Mouse (Mus musculus): ENCODE measurements at regions not wholly inside any gene's neighbourhood (a gene's known extent, or its start where the extent isn't known, plus 50 kb on each side); places are given as distances from the start of the nearest gene placed in this dataset.

DNA sequence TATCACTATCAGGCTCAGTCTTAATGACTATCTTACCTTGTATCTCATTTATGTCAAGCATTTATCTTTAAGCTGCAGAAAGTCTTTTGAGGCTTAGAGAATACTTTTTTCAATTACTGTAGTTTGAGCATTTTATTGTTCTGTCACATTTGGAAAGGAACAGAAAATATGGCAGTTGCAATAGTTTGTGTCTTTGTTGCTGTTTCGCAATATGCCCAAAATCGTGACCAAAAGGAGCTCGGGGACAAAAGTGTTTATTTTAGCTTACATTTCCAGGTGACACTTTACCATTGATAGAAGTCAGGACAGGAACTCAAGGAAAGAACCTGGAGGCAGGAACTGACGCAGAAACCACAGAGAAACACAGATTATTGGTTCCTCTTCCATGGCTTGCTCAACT, 152.9 kb upstream of the Thbs1 start:
- no peak for DNase-seq (ENCODE audit: extremely low spot score, low read depth, low spot score)

- DNase-seq (ENCODE audit: extremely low spot score, low read depth, low spot score): no peak
Measured at GRCm38 (mm10) chr2:117959440-117959839, 152.2 kb upstream of the Thbs1 start.

DNA sequence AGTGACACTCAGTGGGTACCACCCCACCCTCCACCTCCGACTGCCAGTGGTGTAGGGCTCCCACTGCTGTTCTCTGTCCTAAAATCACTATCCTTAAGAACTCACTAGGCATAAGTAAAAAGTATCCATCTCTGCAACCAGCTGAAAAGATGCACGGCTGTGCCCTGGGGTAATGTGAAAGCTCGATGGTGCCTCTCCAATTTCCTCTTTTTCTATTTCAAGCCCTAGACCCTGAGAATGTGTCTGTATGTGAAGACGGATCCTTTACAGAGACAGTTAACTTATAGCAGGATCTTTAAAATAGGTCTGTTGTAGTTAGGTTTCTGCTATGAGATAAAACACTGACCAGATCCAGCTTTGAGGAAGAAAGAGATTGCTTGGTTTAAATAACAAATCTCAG, 149.1 kb upstream of the Thbs1 start:
- no peak for DNase-seq (ENCODE audit: extremely low spot score, low read depth, low spot score)

DNA sequence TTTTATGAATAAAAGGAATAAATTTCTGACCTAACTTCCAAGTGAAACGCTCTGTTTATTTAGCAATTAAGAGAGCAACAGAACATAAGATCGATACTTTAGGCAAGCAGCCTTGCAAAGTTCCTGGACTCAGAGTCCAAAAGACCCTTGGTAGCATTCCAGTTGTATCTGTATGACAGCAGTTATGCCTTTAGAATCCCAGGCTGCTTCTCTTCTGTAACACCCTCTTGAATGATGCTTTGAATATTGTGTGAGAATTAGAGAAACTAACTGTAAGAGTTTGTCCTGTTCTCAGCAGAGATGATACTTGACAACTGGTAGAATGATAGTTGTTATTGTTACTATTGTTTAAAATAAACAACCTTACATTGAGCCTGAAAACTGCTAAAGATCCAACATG, 148.2 kb upstream of the Thbs1 start:
- no peak for DNase-seq (ENCODE audit: extremely low spot score, low read depth, low spot score)

DNA sequence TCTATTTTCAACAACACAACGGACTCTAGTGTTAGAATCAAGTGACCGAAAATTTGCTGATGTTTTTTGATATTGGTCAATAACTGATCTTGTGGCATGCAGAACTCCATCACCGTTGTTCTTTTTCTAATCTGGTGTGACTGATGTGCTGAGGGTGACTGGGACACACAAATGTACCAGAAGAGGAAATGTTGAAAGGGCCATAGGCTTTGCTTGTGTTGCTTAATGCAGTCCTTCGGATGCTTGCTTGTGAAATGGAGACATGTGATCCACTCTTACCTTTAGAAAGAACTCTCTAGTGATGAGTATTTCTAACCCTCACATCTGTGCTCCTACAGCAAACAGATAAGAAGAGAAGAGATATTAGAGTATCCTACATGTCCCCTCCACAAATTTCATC, 145.9 kb upstream of the Thbs1 start:
- no peak for DNase-seq (ENCODE audit: extremely low spot score, low read depth, low spot score)

- no peak for DNase-seq (ENCODE audit: extremely low spot score, low read depth, low spot score)
Measured at GRCm38 (mm10) chr2:117968731-117969130, 142.9 kb upstream of the Thbs1 start.

DNA sequence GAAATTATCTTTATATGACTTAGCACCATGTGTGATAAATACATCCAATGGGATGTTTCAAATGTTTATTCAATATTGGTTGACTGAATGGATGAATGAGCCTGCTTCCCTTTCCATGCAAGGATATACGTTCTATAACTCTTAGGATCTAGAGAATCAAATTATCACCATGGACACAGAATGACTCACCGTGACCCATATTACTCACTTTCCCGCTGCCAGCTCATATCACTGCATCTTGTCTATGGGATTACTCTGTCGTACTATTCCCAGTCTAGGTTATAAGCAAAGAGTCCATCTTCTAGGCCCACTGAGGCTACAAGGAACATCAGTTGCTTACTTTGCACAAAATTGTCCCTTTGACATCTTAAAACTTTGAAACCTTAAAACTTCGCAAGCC, 141.0 kb upstream of the Thbs1 start:
- DNase-seq (ENCODE audit: extremely low spot score, low read depth, low spot score): no peak

DNA sequence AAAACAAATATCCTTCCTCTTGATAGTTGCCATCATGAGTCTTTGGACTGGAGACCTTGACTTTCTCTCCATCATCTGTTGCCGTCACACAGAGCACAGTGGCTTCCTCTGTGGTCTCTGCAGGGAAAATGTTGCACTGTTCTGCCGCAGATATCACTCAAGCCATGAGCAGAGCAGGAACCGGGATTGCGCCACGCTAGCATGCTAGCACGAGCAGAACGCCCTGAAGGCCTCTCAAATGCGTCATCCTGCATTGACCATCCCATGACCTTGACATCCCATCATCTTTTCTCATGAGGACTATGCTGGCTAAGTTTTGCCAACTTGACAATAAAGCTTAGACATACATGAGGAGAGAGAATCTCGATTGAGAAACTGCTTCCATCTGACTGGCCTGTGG, 134.6 kb upstream of the Thbs1 start:
- no peak for DNase-seq (ENCODE audit: extremely low spot score, low read depth, low spot score)

DNA sequence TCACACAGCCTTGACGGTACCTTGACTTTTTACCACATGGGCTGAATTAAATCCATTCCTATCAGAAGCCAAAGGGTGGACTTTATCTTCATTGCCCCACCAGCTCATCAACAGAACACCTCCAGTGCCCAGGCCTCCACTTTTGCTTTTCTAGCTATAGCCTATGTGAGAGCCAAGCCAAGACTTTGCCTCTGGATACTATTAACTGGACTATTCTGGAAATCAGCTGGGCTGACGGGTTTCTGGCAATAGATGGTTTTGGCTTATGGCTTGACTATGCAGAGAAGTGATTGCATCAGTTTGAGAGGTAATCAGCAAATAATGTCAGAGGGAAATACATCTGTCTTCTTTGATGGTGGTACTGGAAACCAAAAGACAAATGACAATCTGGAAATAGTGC, 130.8 kb upstream of the Thbs1 start:
- no peak for DNase-seq (ENCODE audit: extremely low spot score, low read depth, low spot score)

DNA sequence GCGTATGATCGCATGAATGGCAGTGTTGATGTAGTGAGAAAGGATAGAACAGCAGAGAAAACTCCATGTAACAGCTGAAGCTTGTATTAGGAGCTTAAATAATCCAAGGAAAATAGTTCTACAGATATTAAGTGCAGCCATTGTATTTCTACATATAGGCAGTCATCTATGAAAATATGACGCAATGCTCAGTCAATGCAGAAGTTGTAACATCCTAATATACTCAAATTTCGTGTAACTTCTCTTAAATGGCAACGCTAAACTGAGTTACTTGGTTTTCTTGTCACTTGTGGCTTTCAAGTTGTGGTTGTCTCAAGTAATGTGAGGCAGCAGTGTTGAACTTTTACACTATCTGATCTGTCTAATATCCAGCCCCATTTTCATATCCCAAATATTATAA, 127.1 kb upstream of the Thbs1 start:
- DNase-seq (ENCODE audit: extremely low spot score, low read depth, low spot score): no peak

GRCm38 (mm10) chr2:117987426-117988215, 124.1 kb upstream of the Thbs1 start:
- no peak for DNase-seq (ENCODE audit: extremely low spot score, low read depth, low spot score)

GRCm38 (mm10) chr2:117988396-117989173, 123.1 kb upstream of the Thbs1 start:
- no peak for DNase-seq (ENCODE audit: extremely low spot score, low read depth, low spot score)

DNA sequence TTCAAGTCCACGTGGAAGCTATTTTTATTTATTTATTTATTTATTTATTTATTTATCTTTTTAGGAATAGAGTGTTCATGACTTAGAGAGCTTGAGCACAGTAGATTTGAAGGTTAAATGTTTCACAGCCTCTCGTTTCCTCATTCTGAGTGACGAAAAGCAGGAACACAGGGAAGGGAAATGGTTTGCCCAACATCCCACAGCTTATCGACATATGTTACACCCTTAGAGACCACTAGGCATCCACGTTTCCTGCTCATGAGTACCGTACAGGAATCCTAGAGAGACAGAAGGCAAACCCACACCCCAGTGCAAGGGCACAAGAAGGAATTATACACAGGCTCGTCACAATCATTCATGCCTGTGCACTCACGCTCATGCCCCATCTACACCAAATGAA, 122.5 kb upstream of the Thbs1 start:
- no peak for DNase-seq (ENCODE audit: extremely low spot score, low read depth, low spot score)

DNA sequence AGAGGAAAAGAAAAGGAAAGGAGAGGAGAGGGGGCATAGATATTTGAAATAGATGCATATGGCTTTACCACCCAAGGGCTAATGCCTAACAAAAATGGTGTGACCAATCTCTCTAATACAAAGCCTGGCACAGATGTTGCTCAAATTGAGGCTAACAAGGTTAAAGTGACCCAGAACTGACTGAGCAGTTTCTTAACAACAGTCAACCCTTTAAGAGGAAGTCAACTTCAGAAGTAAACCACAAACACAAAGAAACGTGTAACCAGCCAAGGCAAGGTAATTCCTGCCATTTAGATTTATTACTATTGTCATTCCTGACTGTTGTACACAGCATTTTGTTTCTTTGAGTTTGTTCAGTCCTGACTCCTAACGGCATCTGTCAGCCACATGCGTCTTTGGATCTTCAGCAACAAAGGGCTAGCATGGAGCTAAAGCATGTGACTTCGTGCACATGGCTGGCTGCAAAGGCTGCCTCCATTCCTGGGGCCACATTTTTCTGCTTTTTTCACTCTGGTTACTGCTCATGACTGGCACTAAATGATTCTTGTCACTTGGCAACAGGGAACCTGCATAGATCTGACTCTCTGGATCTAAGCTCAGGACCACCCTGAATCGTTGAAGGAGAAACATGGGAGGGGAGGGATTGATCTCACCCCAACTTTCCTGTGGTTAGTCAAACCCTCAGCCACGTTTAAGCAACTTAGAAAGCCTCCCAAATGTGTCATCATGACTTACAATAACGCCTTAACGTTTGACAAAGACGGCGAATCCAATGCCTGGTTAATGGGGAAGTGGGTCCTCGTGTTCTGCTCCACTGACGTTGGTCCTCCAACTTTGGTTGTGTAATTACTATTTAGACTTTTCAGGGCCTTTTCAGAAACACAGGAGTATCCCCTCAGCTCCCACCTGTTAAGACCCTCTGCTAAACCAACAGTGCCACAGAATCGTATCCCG, 115.3 kb upstream of the Thbs1 start:
- DNase-seq (ENCODE audit: extremely low spot score, low read depth, low spot score): no peak

GRCm38 (mm10) chr2:117999641-118000040, 112.0 kb upstream of the Thbs1 start:
- no peak for DNase-seq (ENCODE audit: extremely low spot score, low read depth, low spot score)

DNA sequence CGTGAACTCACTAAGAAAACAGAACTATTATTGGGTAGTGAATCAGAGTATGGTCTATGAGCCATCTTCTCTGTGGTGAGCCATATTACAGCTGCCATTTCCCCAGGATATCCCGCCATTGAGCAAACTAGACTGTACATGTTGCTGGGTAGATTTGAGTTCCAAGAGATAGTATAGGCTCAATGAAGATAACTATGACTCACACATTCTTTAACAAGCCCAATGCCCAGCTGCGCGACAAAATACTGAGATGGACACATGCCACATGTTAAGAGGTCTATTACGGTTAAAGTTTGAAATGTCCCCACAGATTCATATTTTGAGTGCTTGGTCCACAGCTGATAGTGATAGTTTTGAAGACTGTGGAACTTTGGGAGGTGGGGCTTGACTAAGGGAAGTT, 107.5 kb upstream of the Thbs1 start:
- DNase-seq (ENCODE audit: extremely low spot score, low read depth, low spot score): no peak

DNA sequence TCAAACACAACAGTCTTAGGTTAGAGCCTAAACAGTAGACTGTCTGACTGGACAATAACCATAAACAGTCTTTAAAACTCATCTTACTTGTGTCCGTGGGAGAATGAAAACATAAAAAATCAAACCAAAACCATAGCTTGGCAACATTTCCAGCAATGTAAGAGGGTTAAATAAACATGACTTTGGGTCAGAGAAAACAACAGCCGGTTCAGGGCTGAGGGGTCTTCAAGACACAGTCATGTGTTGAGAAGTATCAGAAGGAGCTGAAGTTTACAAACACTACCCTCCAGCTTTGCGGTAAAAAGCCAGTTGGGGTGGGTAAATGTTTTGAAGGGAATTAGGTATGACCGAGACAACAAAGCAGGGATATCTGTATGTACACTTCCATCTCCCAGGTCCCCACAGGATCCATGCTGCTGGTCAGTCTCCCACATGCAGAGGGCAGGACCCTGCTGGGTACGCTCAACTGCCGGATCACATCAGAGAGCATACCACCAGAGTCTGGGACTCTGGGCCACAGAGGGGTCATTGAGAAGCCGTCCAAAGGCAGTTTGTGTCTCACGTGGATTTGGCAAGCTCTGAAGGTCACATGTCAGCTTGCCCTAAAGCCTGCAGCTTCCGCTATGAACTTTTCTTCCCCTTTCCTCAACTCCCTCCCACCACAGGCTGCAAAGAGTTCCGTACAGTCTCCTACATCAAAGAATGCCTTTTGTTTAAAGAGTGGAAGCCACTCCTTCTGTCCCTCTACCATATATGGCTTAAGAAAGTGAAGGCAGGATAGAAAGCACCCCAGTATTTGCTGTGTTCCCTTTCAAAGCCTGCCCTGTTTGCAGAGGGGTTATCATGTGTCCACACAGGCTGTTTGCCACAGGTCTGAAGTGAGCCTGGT, 103.9 kb upstream of the Thbs1 start:
- no peak for DNase-seq (ENCODE audit: extremely low spot score, low read depth, low spot score)

DNA sequence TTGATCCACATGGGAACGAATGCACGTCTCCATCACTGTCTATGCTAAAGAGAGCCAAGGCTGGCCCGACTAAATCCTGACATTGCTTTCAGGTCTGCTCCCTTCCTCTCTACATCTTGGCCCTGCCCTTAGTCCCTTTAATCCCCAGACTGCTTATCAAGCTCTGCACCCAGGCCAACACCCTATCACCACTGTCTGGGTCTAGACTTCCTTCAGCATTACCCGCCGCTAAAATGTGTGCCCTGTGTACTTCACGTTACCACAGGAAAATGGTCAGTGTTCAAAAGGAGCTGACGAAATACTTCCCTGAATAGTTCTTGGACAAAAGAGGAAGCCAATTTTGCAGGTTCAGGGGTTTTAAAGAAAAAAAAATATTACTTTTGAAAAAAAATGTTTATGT, 100.0 kb upstream of the Thbs1 start:
- DNase-seq (ENCODE audit: extremely low spot score, low read depth, low spot score): no peak

DNA sequence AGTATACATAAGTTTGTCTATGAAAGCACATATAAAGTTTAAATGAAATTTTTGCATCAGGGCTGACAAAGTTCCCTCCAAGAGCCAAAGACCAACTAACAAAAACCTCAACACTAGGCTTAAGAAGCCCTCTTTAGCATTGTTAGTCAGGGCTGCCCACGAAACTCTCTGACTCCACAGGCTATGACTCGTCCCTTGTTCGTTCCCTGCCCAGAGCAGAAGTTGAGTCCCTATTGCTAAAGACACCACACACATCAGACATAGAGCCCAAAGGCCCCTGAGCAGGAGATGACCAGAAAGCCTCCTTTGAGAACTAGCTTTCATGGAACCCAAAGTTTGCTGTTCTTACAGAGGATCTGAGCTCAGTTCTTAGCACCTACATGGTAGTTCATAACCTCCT, 99.5 kb upstream of the Thbs1 start:
- DNase-seq (ENCODE audit: extremely low spot score, low read depth, low spot score): no peak

- no peak for DNase-seq (ENCODE audit: extremely low spot score, low read depth, low spot score)
Measured at GRCm38 (mm10) chr2:118013156-118013555, 98.5 kb upstream of the Thbs1 start.

All from hindlimb bud, embryonic 11.5 days (tissue).